Mouse (Mus musculus) MEL (cell line): Measurements from ENCODE around the gene Kcnd1. TPM values are rescaled to one million over a fixed set of nuclear protein-coding genes. Genes with fewer than 3 reads are reported as not detected.

Experiments used
- DNase-seq: peaks from one replicate; pipeline ENCODE4 v3.0.0; 2011; ENCODE audit warnings: low read depth, low spot score
- H3K27ac ChIP-seq: 2 replicates; pipeline ENCODE4 v1.5.1; 2012; ENCODE audit warnings: low read depth, mild to moderate bottlenecking, control low read depth, low read length, moderate library complexity; ENCODE audit not compliant: control insufficient read depth
- H3K27me3 ChIP-seq, 2 experiments: fragments of 150-350 bp in 1 of 2; sonication (generic) in 1 of 2; 2 replicates each; pipeline ENCODE4 v1.6.1; 2012; ENCODE audit warnings: low read length in 2 of 2, mild to moderate bottlenecking in 2 of 2, improper control_type of control experiment in 1 of 2, moderate library complexity in 1 of 2; ENCODE audit not compliant: insufficient read depth in 2 of 2, control insufficient read depth in 1 of 2
- H3K36me3 ChIP-seq, 2 experiments: 2 replicates each; pipeline ENCODE4 v1.6.1; 2012 to 2014; ENCODE audit warnings: low read length in 2 of 2, improper control_type of control experiment in 1 of 2, inconsistent platforms in 1 of 2, mild to moderate bottlenecking in 1 of 2; ENCODE audit not compliant: insufficient read depth in 2 of 2, control insufficient read depth in 1 of 2
- H3K4me1 ChIP-seq, 2 experiments: fragments of 150-350 bp in 1 of 2; sonication (generic) in 1 of 2; 2 replicates each; pipeline ENCODE4 v1.6.1; 2012; ENCODE audit warnings: low read length in 2 of 2, improper control_type of control experiment in 1 of 2, mild to moderate bottlenecking in 1 of 2; ENCODE audit not compliant: insufficient read depth in 2 of 2, control insufficient read depth in 1 of 2
- H3K4me3 ChIP-seq, 2 experiments: fragments of 150-350 bp in 1 of 2; sonication (generic) in 1 of 2; 2 replicates each; pipeline ENCODE4 v1.5.1; 2012; ENCODE audit warnings: low read depth in 2 of 2, low read length in 2 of 2, mild to moderate bottlenecking in 2 of 2, moderate library complexity in 2 of 2, control low read depth in 1 of 2, improper control_type of control experiment in 1 of 2; ENCODE audit not compliant: control insufficient read depth in 1 of 2, insufficient read depth in 1 of 2
- H3K79me2 ChIP-seq: 2 replicates; pipeline ENCODE4 v1.6.1; 2012; ENCODE audit warnings: mild to moderate bottlenecking, low read length, moderate library complexity; ENCODE audit not compliant: control insufficient read depth, poor library complexity, insufficient read depth
- H3K9ac ChIP-seq: 2 replicates; pipeline ENCODE4 v1.6.1; 2012; ENCODE audit warnings: low read depth, mild to moderate bottlenecking, control low read depth, low read length, moderate library complexity; ENCODE audit not compliant: control insufficient read depth, poor library complexity, severe bottlenecking
- H3K9me3 ChIP-seq: fragments of 150-350 bp; sonication (generic); replicated peaks from 2 replicates; pipeline ENCODE4 v1.6.1; 2012; ENCODE audit warnings: mild to moderate bottlenecking, low read length, improper control_type of control experiment, moderate library complexity; ENCODE audit not compliant: insufficient read depth
- BHLHE40 ChIP-seq: IDR thresholded peaks from 2 replicates; pipeline ENCODE4 v1.6.1; 2012; ENCODE audit warnings: low read depth, mild to moderate bottlenecking, inconsistent platforms, low read length, improper control_type of control experiment, borderline replicate concordance
- CTCF ChIP-seq, 3 experiments: IDR thresholded peaks in 2 of 3; conservative IDR thresholded peaks in 1 of 3; 2 replicates each; pipeline ENCODE4 v1.5.1; 2011 to 2012; ENCODE audit warnings: low read length in 3 of 3, low read depth in 2 of 3, mild to moderate bottlenecking in 2 of 3, improper control_type of control experiment in 1 of 3, inconsistent platforms in 1 of 3, mixed read lengths in 1 of 3, moderate library complexity in 1 of 3; ENCODE audit not compliant: control insufficient read depth in 1 of 3, insufficient read depth in 1 of 3, poor library complexity in 1 of 3, severe bottlenecking in 1 of 3
- E2F4 ChIP-seq: IDR thresholded peaks from 2 replicates; pipeline ENCODE4 v1.6.1; 2011; ENCODE audit warnings: low read depth, low read length, improper control_type of control experiment, borderline replicate concordance
- ELF1 ChIP-seq: IDR thresholded peaks from 2 replicates; pipeline ENCODE4 v1.6.1; 2014; ENCODE audit warnings: low read depth, mild to moderate bottlenecking, inconsistent platforms, low read length, improper control_type of control experiment, moderate library complexity
- EP300 ChIP-seq, 2 experiments: IDR thresholded peaks; 2 replicates each; pipeline ENCODE4 v1.6.1; 2011; ENCODE audit warnings: improper control_type of control experiment in 2 of 2, low read length in 2 of 2, low read depth in 1 of 2, mild to moderate bottlenecking in 1 of 2
- ETS1 ChIP-seq: IDR thresholded peaks from 2 replicates; pipeline ENCODE4 v1.6.1; 2012; ENCODE audit warnings: low read depth, mild to moderate bottlenecking, inconsistent platforms, low read length, improper control_type of control experiment, moderate library complexity
- GABPA ChIP-seq: IDR thresholded peaks from 2 replicates; pipeline ENCODE4 v1.6.1; 2012; ENCODE audit warnings: low read depth, mild to moderate bottlenecking, inconsistent platforms, low read length, improper control_type of control experiment, moderate library complexity
- HCFC1 ChIP-seq: IDR thresholded peaks from 2 replicates; pipeline ENCODE4 v1.6.1; 2012; ENCODE audit warnings: low read depth, mild to moderate bottlenecking, inconsistent platforms, low read length, improper control_type of control experiment, moderate library complexity
- JUND ChIP-seq: IDR thresholded peaks from 2 replicates; pipeline ENCODE4 v1.6.1; 2011; ENCODE audit warnings: low read depth, mild to moderate bottlenecking, improper control_type of control experiment, low read length
- MAZ ChIP-seq: IDR thresholded peaks from 2 replicates; pipeline ENCODE4 v1.6.1; 2012; ENCODE audit warnings: low read depth, mild to moderate bottlenecking, inconsistent platforms, low read length, improper control_type of control experiment
- MYC ChIP-seq: IDR thresholded peaks from 2 replicates; pipeline ENCODE4 v1.6.1; 2011; ENCODE audit warnings: low read depth, mild to moderate bottlenecking, low read length, improper control_type of control experiment, moderate library complexity
- NELFE ChIP-seq: IDR thresholded peaks from 2 replicates; pipeline ENCODE4 v1.6.1; 2011; ENCODE audit warnings: low read depth, low read length, improper control_type of control experiment
- NRF1 ChIP-seq: IDR thresholded peaks from 2 replicates; pipeline ENCODE4 v1.6.1; 2014; ENCODE audit warnings: low read depth, mild to moderate bottlenecking, inconsistent platforms, low read length, improper control_type of control experiment, moderate library complexity; ENCODE audit not compliant: poor library complexity, insufficient read depth, severe bottlenecking
- POLR2A ChIP-seq, 2 experiments: IDR thresholded peaks; 2 replicates each; pipeline ENCODE4 v1.6.1; 2011 to 2012; ENCODE audit warnings: low read length in 2 of 2, mild to moderate bottlenecking in 2 of 2, control low read depth in 1 of 2, improper control_type of control experiment in 1 of 2, low read depth in 1 of 2, moderate library complexity in 1 of 2; ENCODE audit not compliant: control insufficient read depth in 1 of 2, insufficient read depth in 1 of 2, poor library complexity in 1 of 2
- RAD21 ChIP-seq: IDR thresholded peaks from 2 replicates; pipeline ENCODE4 v1.6.1; 2011; ENCODE audit warnings: mild to moderate bottlenecking, low read depth, low read length, improper control_type of control experiment
- SMC3 ChIP-seq: IDR thresholded peaks from 2 replicates; pipeline ENCODE4 v1.6.1; 2011; ENCODE audit warnings: low read depth, low read length, improper control_type of control experiment
- TAL1 ChIP-seq: IDR thresholded peaks from 2 replicates; pipeline ENCODE4 v1.6.1; 2012; ENCODE audit warnings: mild to moderate bottlenecking, inconsistent platforms, low read length, moderate library complexity, mixed read lengths
- TBP ChIP-seq: IDR thresholded peaks from 2 replicates; pipeline ENCODE4 v1.8.0; 2011; ENCODE audit warnings: low read depth, low read length, improper control_type of control experiment
- UBTF ChIP-seq: IDR thresholded peaks from 2 replicates; pipeline ENCODE4 v1.6.1; 2012; ENCODE audit warnings: low read depth, mild to moderate bottlenecking, inconsistent platforms, low read length, improper control_type of control experiment, moderate library complexity, borderline replicate concordance; ENCODE audit not compliant: insufficient read depth
- USF1 ChIP-seq: IDR thresholded peaks from 2 replicates; pipeline ENCODE4 v1.6.1; 2014; ENCODE audit warnings: low read depth, mild to moderate bottlenecking, inconsistent platforms, low read length, improper control_type of control experiment, moderate library complexity
- ZC3H11A ChIP-seq: IDR thresholded peaks from 2 replicates; pipeline ENCODE4 v1.6.1; 2012; ENCODE audit warnings: low read depth, mild to moderate bottlenecking, inconsistent platforms, low read length, improper control_type of control experiment
- ZMIZ1 ChIP-seq: IDR thresholded peaks from 2 replicates; pipeline ENCODE4 v1.6.1; 2012; ENCODE audit warnings: low read depth, mild to moderate bottlenecking, inconsistent platforms, low read length, improper control_type of control experiment, moderate library complexity
- ZNF384 ChIP-seq: IDR thresholded peaks from 2 replicates; pipeline ENCODE4 v1.6.1; 2012; ENCODE audit warnings: low read depth, mild to moderate bottlenecking, inconsistent platforms, low read length, improper control_type of control experiment
- polyA plus RNA-seq, 2 experiments: library from polyadenylated mRNA; stranded (reverse) in 1 of 2; unstranded in 1 of 2; fragments of >175 nt in 1 of 2; fragments of >200 nt in 1 of 2; gene quantifications; 2 replicates each; pipeline versions ENCODE4 v1.2.1 to v1.2.4; 2012; ENCODE audit warnings: low replicate concordance in 2 of 2, low read depth in 1 of 2; ENCODE audit not compliant: insufficient read length in 2 of 2, insufficient read depth in 1 of 2, missing spikeins in 1 of 2
- total RNA-seq: library from RNA; depleted of rRNA; stranded (reverse); fragments of 300-350 nt; gene quantifications from 2 replicates; pipeline ENCODE4 v1.2.3, GENCODE M21; 2012; rRNA removed

Gene Kcnd1
- 0.26 and 0.31 TPM in 2 replicates for total RNA-seq
- 1 to 10 TPM in 1 of 2 experiments, not detected in 1; 1.4 TPM for polyA plus RNA-seq

GRCm38 (mm10) chrX:7821865-7822779 lies at the start of gene Kcnd1:
Gene Kcnd1 (plus strand): TSS chrX:7822289.
- DNase-seq, result no peak
- Histone ChIP-seq H3K4me3 (no peak within 1 kb of the TSS), H3K9ac (no peak within 1 kb of the TSS), H3K36me3 (peaks cover 0 to 6% of the 10 kb centered on the region in 2 experiments; a peak in 1 of 4 replicates), H3K27ac (no peak within 1 kb of the TSS), H3K9me3 (no peaks in the 10 kb centered on the region), H3K4me1 (no peaks in the 10 kb centered on the region), H3K27me3 (no peaks in the 10 kb centered on the region), H3K79me2 (no peaks in the 10 kb centered on the region)
- no peak for TF ChIP-seq POLR2A (IDR thresholded peaks at IDR 0.05; ENCODE audit: control insufficient read depth in 1 of 2, insufficient read depth in 1 of 2, low read depth in 1 of 2, low read length in 2 of 2, poor library complexity in 1 of 2)
- TF ChIP-seq MYC, result no peak
- TF ChIP-seq EP300 (IDR thresholded peaks at IDR 0.05; ENCODE audit: low read depth in 1 of 2, low read length in 2 of 2), result no peak
- no peak for TF ChIP-seq UBTF
- no peak for TF ChIP-seq BHLHE40
- no peak for TF ChIP-seq ZNF384
- TF ChIP-seq NELFE, result no peak
- TF ChIP-seq MAZ, result no peak
- TF ChIP-seq NRF1, result no peak
- no peak for TF ChIP-seq HCFC1
- TF ChIP-seq TBP, result no peak
- TF ChIP-seq TAL1, result no peak
- no peak for TF ChIP-seq ZMIZ1
- no peak for TF ChIP-seq USF1
- TF ChIP-seq CTCF (IDR thresholded peaks at IDR 0.05 in 2 of 3, conservative IDR thresholded peaks at IDR 0.05 in 1 of 3; ENCODE audit: control insufficient read depth in 1 of 3, insufficient read depth in 1 of 3, low read depth in 2 of 3, low read length in 3 of 3, poor library complexity in 1 of 3, severe bottlenecking in 1 of 3), result no peak
- no peak for TF ChIP-seq ELF1
- TF ChIP-seq E2F4, result no peak
- no peak for TF ChIP-seq GABPA

GRCm38 (mm10) chrX:7772766-7773165 lies 49.3 kb upstream of the Kcnd1 start:
- no peak overlapping the region for H3K4me3 ChIP-seq
- DNase-seq, result no peak
- H3K4me1 ChIP-seq, result peaks cover 35 to 39% of the 10 kb centered on the region in 2 experiments
- H3K27ac ChIP-seq, result no peak overlapping the region
- H3K9me3 ChIP-seq, result no peaks in the 10 kb centered on the region
- peaks cover 15 to 50% of the 10 kb centered on the region in 2 experiments for H3K36me3 ChIP-seq
- no peak overlapping the region for H3K9ac ChIP-seq
- TF ChIP-seq ETS1 (no peak), ZC3H11A (0 out of 2 replicates have a peak, but pooled peaks have one; percentile 30), CTCF (IDR thresholded peaks at IDR 0.05 in 2 of 3, conservative IDR thresholded peaks at IDR 0.05 in 1 of 3; ENCODE audit: control insufficient read depth in 1 of 3, insufficient read depth in 1 of 3, low read depth in 2 of 3, low read length in 3 of 3, poor library complexity in 1 of 3, severe bottlenecking in 1 of 3) (peak; percentile 61 to 66 (median 64)), JUND (no peak), RAD21 (peak; percentile 38), UBTF (no peak), SMC3 (peak; percentile 55)
- H3K79me2 ChIP-seq, result no peaks in the 10 kb centered on the region; the same call in 1 of the 2 replicates
- no peaks in the 10 kb centered on the region for H3K27me3 ChIP-seq
